Mouse (Mus musculus) bone marrow, adult 2 months (tissue): ENCODE measurements around the gene Atp9a. TPM values are rescaled to one million over a fixed set of nuclear protein-coding genes. Genes with fewer than 3 reads are reported as not detected.
A peak's percentile ranks its signal among the peaks of the same experiment; 100 is the strongest.

Source experiments
- H3K27ac ChIP-seq: fragments of 200-500 bp; 2 replicates; pipeline ENCODE4 v1.5.1; 2012; ENCODE audit warnings: low read depth, mild to moderate bottlenecking, control low read depth, inconsistent platforms, low read length; ENCODE audit not compliant: control insufficient read depth, poor library complexity, insufficient read depth
- H3K4me1 ChIP-seq: fragments of 200-500 bp; 2 replicates; pipeline ENCODE4 v1.6.1; 2011; ENCODE audit warnings: low read length; ENCODE audit not compliant: control insufficient read depth, insufficient read depth
- H3K4me3 ChIP-seq: fragments of 200-500 bp; replicated peaks from 2 replicates; pipeline ENCODE3; 2011; ENCODE audit warnings: mild to moderate bottlenecking, low read depth, low read length, control low read depth; ENCODE audit not compliant: control insufficient read depth
- CTCF ChIP-seq: fragments of 200-500 bp; IDR thresholded peaks from 2 replicates; pipeline ENCODE4 v1.5.1; 2011; ENCODE audit warnings: low read length, control low read depth; ENCODE audit not compliant: control insufficient read depth, insufficient read depth
- POLR2A ChIP-seq: fragments of 200-500 bp; IDR thresholded peaks from 2 replicates; pipeline ENCODE4 v1.6.1; 2011; ENCODE audit warnings: low read depth, mild to moderate bottlenecking, control low read depth, low read length, borderline replicate concordance; ENCODE audit not compliant: control insufficient read depth
- WGBS: fragments of 180-500 bp; shearing (Covaris S2); methylation state at CpG from one replicate; pipeline ENCODE4 v1.1.7; 2018; 5-methylcytosine and 5-hydroxymethylcytosine counted together
- polyA plus RNA-seq: library from polyadenylated mRNA; stranded (reverse); fragments of >200 nt; gene quantifications from 2 replicates; pipeline ENCODE4 v1.2.4, GENCODE M21; 2011; ENCODE audit warnings: low replicate concordance; ENCODE audit not compliant: missing spikeins, insufficient read depth, insufficient read length

Gene Atp9a
- polyA plus RNA-seq, 1 experiment: 2.6 TPM

DNA sequence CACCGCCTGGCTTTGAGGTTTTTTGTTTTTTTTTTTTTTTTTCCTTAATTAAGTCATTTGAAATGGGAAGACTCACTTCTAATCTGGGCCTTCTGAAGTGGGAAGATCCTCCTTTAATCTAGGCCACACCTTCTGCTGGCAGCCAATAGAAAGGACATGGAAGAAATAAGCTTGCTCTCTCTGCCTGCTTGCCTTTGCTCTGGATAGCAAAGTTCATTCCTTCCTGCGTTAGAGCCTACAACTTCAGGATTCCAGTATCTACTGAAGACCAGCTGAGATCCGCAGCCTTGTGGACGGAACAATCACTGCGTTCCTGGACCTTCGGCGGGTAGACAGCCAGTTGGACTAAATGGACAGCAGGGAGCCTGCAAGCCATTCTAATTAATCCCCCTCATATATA is 79.0 kb downstream of the Atp9a start:
- Histone ChIP-seq H3K27ac (no peak overlapping the region), H3K4me1 (no peaks in the 10 kb centered on the region), H3K4me3 (no peak overlapping the region)
- 79% methylated on average over 7 of the region's 7 CpGs for WGBS
- TF ChIP-seq CTCF: no peak
- TF ChIP-seq POLR2A: no peak

DNA sequence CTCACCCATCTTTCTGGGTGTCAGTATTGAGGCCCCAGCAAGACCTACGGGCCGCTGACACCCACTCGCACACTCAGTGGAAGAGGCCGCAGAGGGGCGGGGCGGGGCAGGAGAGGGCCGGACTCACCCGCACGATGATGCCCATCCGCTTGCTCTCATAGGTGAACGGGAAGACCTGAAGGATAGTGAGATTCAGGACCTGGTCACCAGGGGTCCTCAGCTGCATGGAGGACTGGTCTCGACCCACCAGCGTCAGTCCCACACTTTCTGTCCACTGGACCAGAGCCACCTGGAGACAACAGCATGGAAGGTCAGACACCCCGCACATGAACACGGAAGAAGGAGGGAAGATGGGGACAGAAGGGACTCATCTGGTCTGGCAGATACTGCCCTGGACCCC is 80.4 kb downstream of the Atp9a start:
- no peaks in the 10 kb centered on the region for H3K4me1 ChIP-seq
- 85% methylated on average over 15 of the region's 15 CpGs for WGBS
- H3K27ac ChIP-seq: no peak overlapping the region
- TF ChIP-seq POLR2A (no peak), CTCF (no peak)
- no peak overlapping the region for H3K4me3 ChIP-seq

DNA sequence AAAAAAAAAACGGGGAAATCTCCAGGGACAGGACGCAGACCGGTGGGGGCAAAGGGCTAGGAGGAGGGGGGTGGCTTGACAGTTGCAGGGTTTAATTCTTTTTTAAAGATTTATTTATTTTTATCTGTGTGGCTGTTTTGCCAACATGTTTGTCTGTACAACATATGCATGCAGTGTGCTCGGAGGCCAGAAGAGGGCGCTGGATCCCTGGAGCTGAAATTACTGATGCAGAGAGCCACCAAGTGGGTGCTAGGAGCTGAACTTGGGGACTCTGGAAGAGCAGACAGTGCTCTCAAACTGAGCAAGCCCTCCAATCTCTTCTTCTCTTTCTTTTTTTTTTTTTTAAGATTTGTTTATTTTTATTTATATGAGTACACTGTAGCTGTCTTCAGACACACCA is 81.9 kb downstream of the Atp9a start:
- H3K4me1 ChIP-seq: no peaks in the 10 kb centered on the region
- WGBS: 59% methylated on average over 5 of the region's 5 CpGs

DNA sequence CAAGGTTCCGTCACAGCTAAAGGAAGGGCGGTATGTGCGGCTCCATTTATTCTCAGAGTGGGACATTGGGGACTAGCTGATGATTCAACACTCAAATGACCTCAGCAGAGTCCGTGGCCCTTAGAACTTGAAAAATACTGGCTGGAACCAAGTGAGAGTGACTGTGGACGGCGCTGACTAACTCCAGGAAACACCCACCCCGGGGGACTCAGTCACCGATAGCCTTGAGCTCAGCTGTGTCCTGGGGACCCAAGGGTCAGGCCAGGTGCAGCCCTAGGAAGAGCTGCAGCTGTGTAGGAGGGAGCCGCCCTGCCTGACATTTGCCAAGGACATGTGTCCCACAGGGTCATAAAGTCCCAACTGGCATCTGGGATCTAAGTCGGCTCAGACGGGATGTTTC is 83.7 kb downstream of the Atp9a start:
- H3K4me3 ChIP-seq: no peak overlapping the region
- TF ChIP-seq CTCF (no peak), POLR2A (no peak)
- H3K4me1 ChIP-seq: no peaks in the 10 kb centered on the region; the same call in 1 of the 2 replicates
- 87% methylated on average over 11 of the region's 11 CpGs for WGBS
- H3K27ac ChIP-seq: no peak overlapping the region

More for the DNA sequence above, 81.9 kb downstream of the Atp9a start:
- Histone ChIP-seq H3K27ac (no peak overlapping the region), H3K4me3 (no peak overlapping the region)
- TF ChIP-seq CTCF (peak; percentile 51), POLR2A (no peak)

DNA sequence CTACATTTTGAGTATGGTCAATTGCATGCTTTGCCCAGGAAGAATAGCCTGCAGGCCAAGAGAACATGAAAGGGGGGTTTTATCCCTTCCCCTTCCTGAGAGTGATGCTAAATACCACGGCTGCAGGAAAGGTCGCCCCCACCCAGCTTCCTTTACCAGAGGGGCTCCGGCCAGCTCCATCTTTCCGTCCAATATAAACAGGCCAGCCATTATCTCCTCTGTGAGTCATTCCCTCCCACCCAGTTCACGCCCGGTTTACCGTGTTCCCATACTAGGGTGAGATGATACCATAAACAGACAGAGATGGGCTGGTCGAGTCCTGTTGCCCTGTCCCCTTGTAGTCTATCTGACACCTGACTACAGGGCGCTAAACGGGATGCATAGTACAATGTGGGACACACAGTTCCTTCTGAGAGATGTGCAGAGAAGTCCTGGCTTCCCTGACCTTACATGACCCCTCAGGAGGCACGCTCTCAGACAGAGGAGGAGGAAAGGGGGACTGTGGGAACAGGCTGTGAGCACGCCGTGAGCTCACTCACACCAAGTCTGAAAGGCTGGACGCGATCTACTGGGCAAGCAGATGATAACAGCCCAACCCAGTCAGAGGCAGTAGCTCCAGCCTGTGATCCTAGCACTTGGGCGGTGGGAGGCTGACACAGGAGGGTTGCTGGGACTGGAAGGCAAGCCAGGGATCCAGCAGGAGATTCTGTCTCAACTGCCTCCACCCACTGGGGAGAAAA is 85.5 kb downstream of the Atp9a start:
- no peak for TF ChIP-seq POLR2A
- TF ChIP-seq CTCF: no peak
- no peaks in the 10 kb centered on the region; the same call in 1 of the 2 replicates for H3K4me1 ChIP-seq
- no peak overlapping the region for H3K27ac ChIP-seq
- 76% methylated on average over 16 of the region's 16 CpGs for WGBS
- no peak overlapping the region for H3K4me3 ChIP-seq

DNA sequence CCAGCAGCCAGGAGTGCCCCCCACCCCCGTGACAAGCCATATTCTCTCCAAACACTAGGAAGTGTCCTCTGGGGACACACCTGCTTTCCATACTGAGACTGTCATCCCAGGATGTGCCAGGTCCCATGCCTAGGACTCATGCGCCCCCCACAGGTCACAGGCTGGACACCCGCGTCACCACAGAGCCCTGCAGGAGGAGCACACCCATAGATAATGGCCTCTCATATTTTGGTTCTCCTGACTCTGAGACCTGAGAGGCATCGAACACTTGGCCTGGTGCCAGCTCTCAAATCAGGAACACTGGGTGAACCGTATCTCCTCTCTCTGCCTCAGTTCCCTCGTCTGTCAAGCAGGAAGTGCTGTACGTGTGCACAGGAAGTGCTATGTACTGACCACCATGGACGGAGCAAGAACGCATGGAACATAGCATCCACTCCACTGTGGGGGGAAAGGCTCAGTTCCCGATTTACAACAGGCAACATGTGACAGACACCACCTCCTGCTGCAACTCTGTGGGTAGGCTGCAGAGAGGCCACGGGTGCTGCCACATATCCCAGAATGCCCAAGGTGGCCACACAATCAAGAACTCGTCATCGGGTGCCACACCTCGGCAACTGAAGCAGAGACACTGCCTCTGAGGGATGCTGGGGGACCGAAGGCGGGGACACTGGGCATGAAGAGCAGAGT is 87.1 kb downstream of the Atp9a start:
- no peak overlapping the region for H3K4me3 ChIP-seq
- no peak overlapping the region for H3K27ac ChIP-seq
- TF ChIP-seq POLR2A: no peak
- TF ChIP-seq CTCF: no peak
- no peaks in the 10 kb centered on the region; the same call in 1 of the 2 replicates for H3K4me1 ChIP-seq
- 37% methylated on average over 17 of the region's 17 CpGs for WGBS

DNA sequence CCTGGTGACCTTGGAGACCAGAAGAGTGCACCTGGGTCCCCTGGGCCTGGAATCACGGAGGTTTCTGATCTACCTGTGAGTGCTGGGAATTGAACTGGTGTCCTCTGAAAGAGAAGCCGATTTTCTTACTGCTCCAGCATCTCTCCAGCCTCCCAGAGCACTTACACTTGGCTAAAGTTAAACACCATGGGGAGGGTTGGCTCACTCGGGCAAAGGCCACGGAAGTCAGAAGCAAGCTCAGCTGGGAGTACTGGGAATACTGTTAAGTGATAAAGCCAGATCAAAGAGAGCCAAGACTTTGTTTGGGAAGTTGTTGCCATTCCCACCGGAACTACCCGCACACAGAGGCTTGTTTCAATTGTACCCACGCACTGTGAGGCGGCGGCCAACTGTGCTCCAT is 87.7 kb downstream of the Atp9a start:
- no peak for TF ChIP-seq CTCF
- no peak for TF ChIP-seq POLR2A
- Histone ChIP-seq H3K4me1 (no peaks in the 10 kb centered on the region; the same call in 1 of the 2 replicates), H3K27ac (no peak overlapping the region), H3K4me3 (no peak overlapping the region)
- WGBS: 82% methylated on average over 9 of the region's 9 CpGs

DNA sequence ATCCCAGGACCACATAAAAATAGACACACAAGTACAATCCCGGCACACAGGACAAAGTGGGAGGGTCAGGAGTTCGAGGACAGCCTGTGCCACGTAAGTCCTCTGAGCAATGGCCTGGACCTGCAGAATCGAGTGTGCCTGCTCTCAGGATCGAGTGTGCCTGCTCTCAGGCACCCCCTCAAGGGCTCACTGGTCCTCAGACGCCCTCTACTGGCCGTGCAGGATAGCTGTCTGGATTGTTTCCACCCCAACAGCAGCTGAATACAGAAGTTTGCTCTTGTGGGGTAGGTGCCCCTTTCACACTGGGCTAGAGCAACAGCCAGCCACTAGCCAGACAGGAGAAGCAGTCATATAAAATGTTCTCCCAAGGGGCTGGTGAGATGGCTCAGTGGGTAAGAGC is 90.5 kb downstream of the Atp9a start:
- TF ChIP-seq CTCF: peak; percentile 63
- TF ChIP-seq POLR2A: no peak
- WGBS: 38% methylated on average over 7 of the region's 7 CpGs
- H3K27ac ChIP-seq: no peak overlapping the region
- H3K4me1 ChIP-seq: no peaks in the 10 kb centered on the region; the same call in 1 of the 2 replicates
- no peak overlapping the region for H3K4me3 ChIP-seq
